Mouse (Mus musculus) G1E (cell line): ENCODE data around the gene Adamtsl3.

Experiments
- CTCF ChIP-seq: IDR thresholded peaks from 2 replicates; pipeline ENCODE4 v1.5.1; 2012; ENCODE audit warnings: low read depth, low read length, inconsistent platforms, mixed read lengths
- GATA1 ChIP-seq: IDR thresholded peaks from 2 replicates; pipeline ENCODE4 v1.6.1; 2012; ENCODE audit warnings: borderline replicate concordance, low read length, inconsistent platforms, mixed read lengths

- TF ChIP-seq CTCF = no peak
- no peak for TF ChIP-seq GATA1
Observed at GRCm38 (mm10) chr7:82484834-82485233, 149.3 kb downstream of the Adamtsl3 start.
